Mouse (Mus musculus) embryonic facial prominence, embryonic 11.5 days (tissue): ENCODE results near the gene Larp1. TPM values are rescaled to one million over a fixed set of nuclear protein-coding genes. Genes with fewer than 3 reads are reported as not detected.
A peak's percentile ranks its signal among the peaks of the same experiment; 100 is the strongest.

Experiments
- ATAC-seq: fragments of 200-750 bp; cut with Nextera tagmentation; replicated peaks from 2 replicates; pipeline ENCODE4 v1.8.0; 2017; ENCODE audit warnings: low read depth; ENCODE audit not compliant: insufficient number of reproducible peaks, low FRiP score, low TSS enrichment
- DNase-seq: peaks from one replicate; pipeline ENCODE4 v3.0.0-alpha.2; 2015; ENCODE audit warnings: low spot score
- H3K27ac ChIP-seq: fragments of 300-500 bp; sonication (generic); replicated peaks from 2 replicates; pipeline ENCODE4 v1.5.1; 2014; ENCODE audit warnings: mild to moderate bottlenecking, low read depth, low read length, control low read depth
- H3K27me3 ChIP-seq: fragments of 300-500 bp; sonication (generic); 2 replicates; pipeline ENCODE4 v1.6.1; 2014; ENCODE audit warnings: mild to moderate bottlenecking, low read length, moderate library complexity, mixed read lengths; ENCODE audit not compliant: control insufficient read depth, insufficient read depth
- H3K36me3 ChIP-seq: fragments of 300-500 bp; sonication (generic); replicated peaks from 2 replicates; pipeline ENCODE4 v1.6.1; 2014; ENCODE audit warnings: low read depth, mild to moderate bottlenecking, low read length, moderate library complexity, mixed read lengths; ENCODE audit not compliant: control insufficient read depth, insufficient read depth
- H3K4me1 ChIP-seq: fragments of 300-500 bp; sonication (generic); 2 replicates; pipeline ENCODE4 v1.6.1; 2014; ENCODE audit warnings: low read length, mixed read lengths; ENCODE audit not compliant: control insufficient read depth, insufficient read depth
- H3K4me2 ChIP-seq: fragments of 300-500 bp; sonication (generic); 2 replicates; pipeline ENCODE4 v1.6.1; 2014; ENCODE audit warnings: low read depth, mild to moderate bottlenecking, control low read depth, low read length, moderate library complexity
- H3K4me3 ChIP-seq: fragments of 300-500 bp; sonication (generic); 2 replicates; pipeline ENCODE4 v1.5.1; 2014; ENCODE audit warnings: low read depth, low read length, control low read depth
- H3K9ac ChIP-seq: fragments of 300-500 bp; sonication (generic); replicated peaks from 2 replicates; pipeline ENCODE4 v1.6.1; 2014; ENCODE audit warnings: mild to moderate bottlenecking, control low read depth, low read length
- H3K9me3 ChIP-seq: fragments of 300-500 bp; sonication (generic); replicated peaks from 2 replicates; pipeline ENCODE4 v1.6.1; 2016; ENCODE audit warnings: mild to moderate bottlenecking, low read length, inconsistent platforms, mixed read lengths; ENCODE audit not compliant: control insufficient read depth
- WGBS: fragments of 180-500 bp; shearing (Covaris S2); extraction: QIAGEN DNeasy Blood & Tissue Kit; methylation state at CpG from one replicate; pipeline ENCODE4 v1.1.7; 2014; 5-methylcytosine and 5-hydroxymethylcytosine counted together
- polyA plus RNA-seq: library from polyadenylated mRNA; unstranded; fragments of >200 nt; fragmentation: Nextera tagmentation; extraction: Ambion mirVana; gene quantifications from 2 replicates; pipeline ENCODE4 v1.2.1, GENCODE M21; 2014

The Larp1 gene
- polyA plus RNA-seq, 1 experiment from 2014 or later: 15.2 TPM

DNA sequence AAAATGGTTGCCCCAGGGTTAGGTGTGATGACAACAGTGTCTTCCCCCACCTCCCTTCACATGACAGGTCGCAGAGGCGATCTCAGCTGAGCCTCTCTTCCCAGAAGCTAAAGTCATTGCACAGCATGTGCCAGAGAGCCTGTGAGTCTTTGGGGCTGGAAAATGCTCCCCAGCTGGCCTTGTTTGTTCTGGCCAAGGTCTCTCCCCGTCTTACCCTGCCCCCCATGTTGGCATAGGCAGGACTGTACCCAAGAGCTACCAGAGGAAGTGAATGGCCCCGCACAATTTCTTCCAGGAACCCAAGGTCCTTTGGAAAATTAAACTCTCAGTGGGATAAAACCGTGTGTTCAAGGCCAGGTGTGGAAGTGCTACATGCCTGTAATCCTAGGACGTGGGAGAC, 5.1 kb upstream of the Larp1 start:
- no peaks in the 10 kb centered on the region for H3K4me1 ChIP-seq
- no peak for DNase-seq
- H3K4me3 ChIP-seq: no peak overlapping the region
- no peak overlapping the region for H3K9ac ChIP-seq
- WGBS: 73% methylated on average over 6 of the region's 6 CpGs
- H3K9me3 ChIP-seq: no peaks in the 10 kb centered on the region
- no peaks in the 10 kb centered on the region for H3K36me3 ChIP-seq
- ATAC-seq: no peak
- H3K4me2 ChIP-seq: no peak overlapping the region
- no peak overlapping the region for H3K27ac ChIP-seq
- no peaks in the 10 kb centered on the region for H3K27me3 ChIP-seq

- Histone ChIP-seq H3K4me3 (no peak overlapping the region), H3K36me3 (no peaks in the 10 kb centered on the region), H3K27ac (no peak overlapping the region), H3K9me3 (no peaks in the 10 kb centered on the region), H3K9ac (no peak overlapping the region), H3K4me1 (no peaks in the 10 kb centered on the region), H3K4me2 (no peak overlapping the region), H3K27me3 (no peaks in the 10 kb centered on the region)
- DNase-seq (no peak), ATAC-seq (no peak)
These were observed 3.8 kb upstream of the Larp1 start for GRCm38 (mm10) chr11:58005110-58005509.

- DNase-seq (no peak), ATAC-seq (no peak)
- Histone ChIP-seq H3K4me3 (peak overlapping the region; percentile 97), H3K4me2 (peak overlapping the region; percentile 51), H3K4me1 (peaks cover 2% of the 10 kb centered on the region; the same call in 1 of the 2 replicates), H3K36me3 (no peaks in the 10 kb centered on the region), H3K9ac (peak overlapping the region; percentile 60), H3K9me3 (no peaks in the 10 kb centered on the region), H3K27me3 (no peaks in the 10 kb centered on the region), H3K27ac (no peak overlapping the region)
- 13% methylated on average over 5 of the region's 5 CpGs for WGBS
These were observed 851 bp upstream of the Larp1 start for GRCm38 (mm10) chr11:58008013-58008412.

GRCm38 (mm10) chr11:58008437-58009050, 320 bp upstream of the Larp1 start:
- under 1% methylated on average over 57 of the region's 74 CpGs for WGBS
- peaks cover 2% of the 10 kb centered on the region; the same call in 1 of the 2 replicates for H3K4me1 ChIP-seq
- H3K27me3 ChIP-seq: no peaks in the 10 kb centered on the region
- ATAC-seq (peak; percentile 72), DNase-seq (peak; percentile 94)
- H3K27ac ChIP-seq: peak overlapping the region; percentile 75
- peak overlapping the region; percentile 92 for H3K9ac ChIP-seq
- H3K4me3 ChIP-seq: peak overlapping the region; percentile 97
- H3K36me3 ChIP-seq: no peaks in the 10 kb centered on the region
- H3K9me3 ChIP-seq: no peaks in the 10 kb centered on the region
- H3K4me2 ChIP-seq: peak overlapping the region; percentile 82

DNA sequence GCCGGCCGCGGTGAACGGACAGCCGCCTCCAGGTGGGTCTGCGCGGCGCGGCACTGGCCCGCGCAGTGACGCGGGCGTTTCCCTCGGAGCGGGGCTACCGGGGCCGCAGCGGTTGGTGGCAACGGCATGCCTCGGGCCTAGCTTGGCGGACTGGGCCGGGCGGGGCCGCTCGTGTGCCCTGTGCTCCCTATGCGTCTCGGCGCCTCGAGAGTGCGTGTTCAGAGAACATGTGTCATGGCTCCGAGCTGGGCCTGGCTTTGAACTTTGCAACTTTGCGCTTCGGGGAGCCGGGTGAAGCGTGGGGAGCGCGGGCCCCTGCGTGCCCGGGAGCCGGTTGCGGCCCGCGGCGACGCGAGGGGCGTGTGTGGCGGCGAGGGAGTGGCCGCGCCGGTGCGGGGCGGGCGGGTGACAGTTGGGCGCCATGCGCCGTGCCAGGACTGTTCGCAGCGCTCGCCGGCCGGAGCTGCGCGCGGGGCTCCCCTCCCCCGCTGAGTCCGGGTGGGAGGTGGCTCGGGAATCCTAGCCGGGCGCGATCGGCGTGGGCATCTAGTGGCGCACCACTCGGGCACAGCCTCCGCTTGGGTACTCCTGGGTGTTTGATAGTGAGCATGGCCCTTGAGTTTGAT, 765 bp downstream of the Larp1 start:
- under 1% methylated on average over 64 of the region's 78 CpGs for whole genome bisulfite sequencing
- peak overlapping the region; percentile 75 for H3K27ac ChIP-seq
- peak overlapping the region; percentile 97 for H3K4me3 ChIP-seq
- ATAC-seq (peak; percentile 53), DNase-seq (peak; percentile 60)
- no peaks in the 10 kb centered on the region for H3K27me3 ChIP-seq
- H3K36me3 ChIP-seq: no peaks in the 10 kb centered on the region
- H3K9ac ChIP-seq: peak overlapping the region; percentile 92
- peak overlapping the region; percentile 82 for H3K4me2 ChIP-seq
- peaks cover 2% of the 10 kb centered on the region; the same call in 1 of the 2 replicates for H3K4me1 ChIP-seq
- no peaks in the 10 kb centered on the region for H3K9me3 ChIP-seq

- Histone ChIP-seq H3K27ac (no peak overlapping the region), H3K9me3 (no peaks in the 10 kb centered on the region), H3K9ac (peak overlapping the region; percentile 92), H3K4me2 (peak overlapping the region; percentile 82), H3K4me1 (peaks cover 2% of the 10 kb centered on the region; the same call in 1 of the 2 replicates), H3K36me3 (no peaks in the 10 kb centered on the region), H3K27me3 (no peaks in the 10 kb centered on the region), H3K4me3 (peak overlapping the region; percentile 97)
- peak; percentile 43 for DNase-seq
- no peak for ATAC-seq
- 2% methylated on average over 16 of the region's 16 CpGs for WGBS
These were observed 1.4 kb downstream of the Larp1 start for GRCm38 (mm10) chr11:58010226-58010781.

- ATAC-seq (no peak), DNase-seq (no peak)
- no peaks in the 10 kb centered on the region for H3K27me3 ChIP-seq
- no peaks in the 10 kb centered on the region for H3K9me3 ChIP-seq
- peak overlapping the region; percentile 82 for H3K4me2 ChIP-seq
- H3K4me3 ChIP-seq: peak overlapping the region; percentile 97
- no peaks in the 10 kb centered on the region for H3K36me3 ChIP-seq
- H3K9ac ChIP-seq: no peak overlapping the region
- peaks cover 2% of the 10 kb centered on the region; the same call in 1 of the 2 replicates for H3K4me1 ChIP-seq
- H3K27ac ChIP-seq: no peak overlapping the region
- 68% methylated on average over 1 of the region's 1 CpGs for WGBS
These were observed 2.1 kb downstream of the Larp1 start for GRCm38 (mm10) chr11:58010930-58011329.

DNA sequence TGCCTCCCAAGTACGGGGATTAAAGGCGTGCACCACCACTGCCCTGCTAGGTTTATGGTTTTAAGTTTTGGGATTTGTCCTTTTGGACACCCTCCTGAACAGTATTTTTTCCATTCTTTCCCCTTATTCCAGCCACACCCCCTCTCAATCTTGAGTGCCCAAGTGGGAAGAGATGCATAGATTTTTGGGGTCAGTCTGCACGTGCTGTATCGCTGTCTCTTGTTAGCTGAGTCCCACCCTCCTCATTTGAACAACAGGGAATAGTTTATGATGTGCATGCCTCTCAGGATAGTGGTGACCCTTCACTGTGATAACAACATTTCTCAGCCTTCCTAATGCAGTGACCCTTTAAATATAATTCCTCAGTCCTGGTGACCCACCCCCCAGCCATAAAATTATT, 2.9 kb downstream of the Larp1 start:
- no peak overlapping the region for H3K4me3 ChIP-seq
- no peaks in the 10 kb centered on the region for H3K9me3 ChIP-seq
- H3K27ac ChIP-seq: no peak overlapping the region
- no peaks in the 10 kb centered on the region for H3K27me3 ChIP-seq
- ATAC-seq (no peak), DNase-seq (no peak)
- H3K4me2 ChIP-seq: no peak overlapping the region
- 72% methylated on average over 4 of the region's 4 CpGs for WGBS
- H3K4me1 ChIP-seq: peaks cover 4% of the 10 kb centered on the region
- H3K36me3 ChIP-seq: no peaks in the 10 kb centered on the region
- H3K9ac ChIP-seq: no peak overlapping the region
